Comparison of ENCODE assay signal across 10 mouse cellular contexts in the genomic region with DNA sequence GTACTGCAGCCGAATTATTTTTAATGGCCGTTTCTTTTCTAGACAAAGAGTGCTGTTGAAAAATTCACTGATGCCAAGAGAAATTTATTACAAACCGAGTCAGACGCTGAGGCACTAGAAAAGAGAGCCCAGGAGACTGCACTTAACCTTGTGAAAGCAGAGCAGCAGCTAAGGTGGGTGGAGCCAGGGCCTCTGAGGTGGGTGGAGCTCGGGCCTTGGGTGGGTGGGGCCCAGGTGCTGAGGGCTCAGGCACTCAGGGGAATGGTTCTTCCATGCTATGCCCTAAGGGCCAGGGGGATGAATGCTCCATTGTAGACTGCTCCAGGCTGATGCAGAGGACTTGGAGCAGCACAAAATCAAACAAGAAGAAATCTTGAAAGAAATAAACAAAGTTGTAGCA. TPM values are rescaled to one million over a fixed set of nuclear protein-coding genes. Genes with fewer than 3 reads are reported as not detected.
A peak's percentile ranks its signal among the peaks of the same experiment; 100 is the strongest.
DNase-seq lines count a peak whose midpoint lies in the region; ATAC-seq lines count a peak whose summit lies in the region.
"Had no signal": no experiment of that assay in that cellular context is flagged by ENCODE, and none has a peak within 500 bp of the region (broad histone marks: within the 10 kb centered on the region; RNA-seq: fewer than 3 reads in every experiment).

No protein-coding gene starts in this region.

- H3K4me3 ChIP-seq in limb, embryonic 13.5 days = no peak overlapping the region
- H3K4me3 ChIP-seq: embryonic facial prominence, embryonic 15.5 days; midbrain, embryonic 10.5 days had no signal

- 31% methylated on average over 5 of the region's 5 CpGs for WGBS in limb, embryonic 13.5 days

- peaks cover 81% of the 10 kb centered on the region for H3K36me3 ChIP-seq in limb, embryonic 13.5 days

- H3K9ac ChIP-seq in limb, embryonic 13.5 days = no peak overlapping the region
- H3K9ac ChIP-seq: embryonic facial prominence, embryonic 15.5 days had no signal

- H3K4me2 ChIP-seq in limb, embryonic 13.5 days (replicated peaks) = no peak overlapping the region
- H3K4me2 ChIP-seq: embryonic facial prominence, embryonic 15.5 days had no signal

- H3K4me1 ChIP-seq in limb, embryonic 13.5 days = no peaks in the 10 kb centered on the region
- H3K4me1 ChIP-seq: embryonic facial prominence, embryonic 15.5 days; midbrain, embryonic 10.5 days had no signal

- H3K27ac ChIP-seq in limb, embryonic 13.5 days = no peak overlapping the region
- H3K27ac ChIP-seq: embryonic facial prominence, embryonic 15.5 days; midbrain, embryonic 10.5 days had no signal

- H3K27me3 ChIP-seq in limb, embryonic 13.5 days = no peaks in the 10 kb centered on the region
- H3K27me3 ChIP-seq: embryonic facial prominence, embryonic 15.5 days had no signal

- DNase-seq in thymus, postnatal 14 days = peak; percentile 29
- no peak for DNase-seq in thymus, adult 18-20 months
- peak; percentile 73 for DNase-seq in adrenal gland, postnatal 10 days
- no peak for DNase-seq in layer of hippocampus, postnatal 36 days
- no peak for DNase-seq in spleen, postnatal 36 days (ENCODE audit: low spot score in 2 of 2)
- DNase-seq in yolk sac, embryonic 10.5 days (ENCODE audit: low spot score) = no peak

- ATAC-seq in limb, embryonic 13.5 days (ENCODE audit: low FRiP score, low read depth) = 0 out of 2 replicates have a peak, but pooled peaks have one; percentile 19
- peak; percentile 52; the same call in 1 of the 2 replicates for ATAC-seq in megakaryocyte-erythroid progenitor cell, adult 5-6 weeks (replicated peaks; ENCODE audit: low FRiP score, low TSS enrichment, poor library complexity, severe bottlenecking)

- H3K9me3 ChIP-seq in limb, embryonic 13.5 days = no peaks in the 10 kb centered on the region
- H3K9me3 ChIP-seq: embryonic facial prominence, embryonic 15.5 days; midbrain, embryonic 10.5 days had no signal

RNA-seq across cellular contexts. Expression of a gene that starts 40.7 kb away (rescaled TPM):
- 100 to 1,000 TPM; 172 to 185 TPM for total RNA-seq in adrenal gland, postnatal 10 days (2021)
- polyA plus RNA-seq in limb, embryonic 13.5 days (2015; fragmentation: Nextera tagmentation; extraction: Ambion mirVana) = 353 and 356 TPM in 2 replicates
- 97.8 and 106 TPM in 2 replicates for total RNA-seq in megakaryocyte-erythroid progenitor cell, adult 5-6 weeks (2014; fragmentation: Nextera tagmentation)
- 92.0 and 129 TPM in 2 replicates for total RNA-seq in megakaryocyte-erythroid progenitor cell, adult 5-6 weeks (2017)
- total RNA-seq in layer of hippocampus, postnatal 36 days (2021) = 100 to 1,000 TPM; 234 to 236 TPM

RNA-seq across cellular contexts. Expression of a gene that starts 50.9 kb away (rescaled TPM):
- 10 to 100 TPM; 12.6 to 22.7 TPM for total RNA-seq in adrenal gland, postnatal 10 days (2021)
- polyA plus RNA-seq in limb, embryonic 13.5 days (2015; fragmentation: Nextera tagmentation; extraction: Ambion mirVana) = 27.2 and 27.3 TPM in 2 replicates
- 61.4 and 85.8 TPM in 2 replicates for total RNA-seq in megakaryocyte-erythroid progenitor cell, adult 5-6 weeks (2014; fragmentation: Nextera tagmentation)
- 69.3 and 108 TPM in 2 replicates for total RNA-seq in megakaryocyte-erythroid progenitor cell, adult 5-6 weeks (2017)
- total RNA-seq in layer of hippocampus, postnatal 36 days (2021) = 10 to 100 TPM in 1 of 2 experiments, 1 to 10 TPM in 1; 9.9 to 11.1 TPM

RNA-seq across cellular contexts. Expression of a gene that starts 58.9 kb away (rescaled TPM):
- total RNA-seq in adrenal gland, postnatal 10 days (2021) = 10 to 100 TPM; 18.0 to 41.6 TPM
- polyA plus RNA-seq in limb, embryonic 13.5 days (2015; fragmentation: Nextera tagmentation; extraction: Ambion mirVana) = 0.28 and 0.60 TPM in 2 replicates
- 0.32 and 2.3 TPM in 2 replicates for total RNA-seq in megakaryocyte-erythroid progenitor cell, adult 5-6 weeks (2014; fragmentation: Nextera tagmentation)
- total RNA-seq in megakaryocyte-erythroid progenitor cell, adult 5-6 weeks (2017) = 0.11 and 1.2 TPM in 2 replicates
- under 1 TPM in 1 of 2 experiments, not detected in 1; 0.55 TPM for total RNA-seq in layer of hippocampus, postnatal 36 days (2021)

Comparison
In these comparisons a context has a peak if more than half of its experiments do, and no peak if none do; other contexts are left out.
1. DNase-seq: peak in thymus, postnatal 14 days (single experiment) and adrenal gland, postnatal 10 days (single experiment); none in thymus, adult 18-20 months (0 of 2), layer of hippocampus, postnatal 36 days (0 of 2), spleen, postnatal 36 days (0 of 2) and yolk sac, embryonic 10.5 days (single experiment).
2. RNA of a gene that starts 58.9 kb away (total RNA-seq): 18.0 to 41.6 TPM in adrenal gland, postnatal 10 days; 0.11 to 2.3 TPM in megakaryocyte-erythroid progenitor cell, adult 5-6 weeks and 0.55 TPM in layer of hippocampus, postnatal 36 days; every median in the first group is over 4 times any median in the second.